Mouse (Mus musculus): ENCODE measurements around the gene Krtap5-1. TPM values are rescaled to one million over a fixed set of nuclear protein-coding genes. Genes with fewer than 3 reads are reported as not detected.
"Not testable (repeated sequence)": the region's sequence is repeated elsewhere in the genome, so short reads cannot be mapped to it uniquely, and the experiment has no call there.

Krtap5-1 gene
- polyA plus RNA-seq (2015; fragmentation: Nextera tagmentation; extraction: Ambion mirVana) = not detected in 2 replicates

DNA sequence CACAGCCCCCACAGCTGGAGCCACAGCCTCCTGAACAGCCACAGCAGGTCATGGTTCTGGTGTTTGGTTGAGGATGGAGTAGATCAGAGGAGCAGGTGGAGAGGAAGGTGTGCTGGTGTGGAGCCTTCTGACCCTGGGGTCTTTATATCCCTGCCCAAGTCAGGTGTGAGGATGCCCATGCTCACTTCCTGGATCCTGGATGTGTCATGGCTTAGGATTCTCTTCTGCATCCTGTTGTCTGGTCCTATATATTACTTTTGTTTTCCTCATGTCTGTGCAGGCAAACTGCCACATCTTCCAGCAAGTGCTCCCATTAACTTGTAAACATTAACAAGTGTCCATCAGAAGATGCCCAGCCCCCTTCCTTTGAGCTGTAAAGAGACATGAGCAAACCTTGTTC lies at the start of gene Krtap5-1:
Krtap5-1 (minus strand) TSS at position 101 of the 400 bp plus-strand sequence.
- H3K4me3 ChIP-seq (ENCODE audit: low read length); H3K27me3 ChIP-seq (ENCODE audit: insufficient read depth, low read length); H3K9ac ChIP-seq (replicated peaks; ENCODE audit: low read length); H3K9me3 ChIP-seq (ENCODE audit: low read length); H3K27ac ChIP-seq (ENCODE audit: low read length); ATAC-seq (ENCODE audit: low FRiP score, low TSS enrichment); H3K4me1 ChIP-seq (ENCODE audit: insufficient read depth, low read length); H3K4me2 ChIP-seq (replicated peaks; ENCODE audit: low read depth, low read length); H3K36me3 ChIP-seq (ENCODE audit: insufficient read depth, low read length): not testable (repeated sequence)

DNA sequence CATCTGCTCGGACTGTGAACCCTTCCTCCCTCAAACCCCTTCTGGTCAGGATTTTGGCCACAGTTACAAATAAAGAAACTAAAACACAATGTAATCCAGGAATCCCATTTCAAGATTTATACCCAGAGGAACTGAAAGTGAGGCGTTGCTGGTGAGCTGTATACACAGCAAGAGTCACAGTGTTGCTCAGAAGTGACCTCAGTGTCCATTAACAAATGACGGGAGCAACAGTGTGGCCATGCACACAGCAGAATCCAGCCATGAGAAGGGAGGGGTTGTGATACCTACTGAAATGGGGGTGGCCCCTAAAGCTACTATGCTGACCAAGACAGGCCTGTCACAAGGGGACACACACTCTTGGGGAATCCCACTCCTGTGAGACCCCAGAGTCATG lies 45.3 kb upstream of the Krtap5-1 start:
- Histone ChIP-seq H3K36me3 (ENCODE audit: insufficient read depth, low read length) (no peaks in the 10 kb centered on the region), H3K27ac (ENCODE audit: low read length) (no peak overlapping the region; the same call in 1 of the 2 replicates), H3K4me2 (replicated peaks; ENCODE audit: low read depth, low read length) (no peak overlapping the region), H3K9me3 (ENCODE audit: low read length) (no peaks in the 10 kb centered on the region), H3K27me3 (ENCODE audit: insufficient read depth, low read length) (no peaks in the 10 kb centered on the region), H3K4me3 (ENCODE audit: low read length) (no peak overlapping the region), H3K9ac (replicated peaks; ENCODE audit: low read length) (no peak overlapping the region), H3K4me1 (ENCODE audit: insufficient read depth, low read length) (peaks cover 13% of the 10 kb centered on the region; the same call in 1 of the 2 replicates)
- 54% methylated on average over 3 of the region's 3 CpGs for WGBS
- ATAC-seq (ENCODE audit: low FRiP score, low TSS enrichment) = no peak

- Histone ChIP-seq H3K27ac (ENCODE audit: low read length) (no peak overlapping the region; the same call in 1 of the 2 replicates), H3K9ac (replicated peaks; ENCODE audit: low read length) (no peak overlapping the region), H3K4me3 (ENCODE audit: low read length) (no peak overlapping the region), H3K36me3 (ENCODE audit: insufficient read depth, low read length) (no peaks in the 10 kb centered on the region), H3K4me1 (ENCODE audit: insufficient read depth, low read length) (peaks cover 13% of the 10 kb centered on the region; the same call in 1 of the 2 replicates), H3K9me3 (ENCODE audit: low read length) (no peaks in the 10 kb centered on the region), H3K4me2 (replicated peaks; ENCODE audit: low read depth, low read length) (no peak overlapping the region), H3K27me3 (ENCODE audit: insufficient read depth, low read length) (no peaks in the 10 kb centered on the region)
- 57% methylated on average over 10 of the region's 10 CpGs for WGBS
- ATAC-seq (ENCODE audit: low FRiP score, low TSS enrichment) = no peak
Observed at GRCm38 (mm10) chr7:142341564-142342246, 44.8 kb upstream of the Krtap5-1 start.

- Histone ChIP-seq H3K4me1 (ENCODE audit: insufficient read depth, low read length) (peaks cover 13% of the 10 kb centered on the region; the same call in 1 of the 2 replicates), H3K36me3 (ENCODE audit: insufficient read depth, low read length) (no peaks in the 10 kb centered on the region), H3K9me3 (ENCODE audit: low read length) (no peaks in the 10 kb centered on the region), H3K27ac (ENCODE audit: low read length) (no peak overlapping the region), H3K9ac (replicated peaks; ENCODE audit: low read length) (no peak overlapping the region), H3K4me3 (ENCODE audit: low read length) (no peak overlapping the region), H3K4me2 (replicated peaks; ENCODE audit: low read depth, low read length) (no peak overlapping the region), H3K27me3 (ENCODE audit: insufficient read depth, low read length) (no peaks in the 10 kb centered on the region)
- WGBS = 43% methylated on average over 10 of the region's 10 CpGs
- peak; percentile 47; the same call in 1 of the 2 replicates for ATAC-seq (ENCODE audit: low FRiP score, low TSS enrichment)
Observed at GRCm38 (mm10) chr7:142340269-142340970, 43.5 kb upstream of the Krtap5-1 start.

DNA sequence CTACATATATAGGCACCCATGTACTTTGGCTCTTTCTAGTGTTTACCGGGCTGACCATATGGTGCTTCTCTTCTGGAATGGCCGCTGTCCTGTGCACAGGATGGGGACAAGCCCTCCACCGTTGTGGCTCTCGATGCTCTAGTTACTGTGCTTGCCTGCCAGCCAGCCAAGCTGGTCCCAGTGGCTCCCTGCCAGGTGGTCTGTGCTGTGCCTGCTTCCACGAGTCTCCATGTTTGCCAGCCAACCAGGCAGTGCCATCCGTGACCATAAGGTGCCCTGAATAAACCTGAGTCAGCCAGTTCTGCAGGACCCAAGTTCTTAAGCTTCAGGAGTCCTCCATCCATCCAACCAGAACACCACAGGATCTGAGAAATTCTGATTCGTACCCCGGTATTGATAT lies 38.2 kb upstream of the Krtap5-1 start:
- peaks cover 4% of the 10 kb centered on the region for H3K4me1 ChIP-seq (ENCODE audit: insufficient read depth, low read length)
- no peak overlapping the region for H3K4me2 ChIP-seq (replicated peaks; ENCODE audit: low read depth, low read length)
- WGBS = 82% methylated on average over 8 of the region's 8 CpGs
- H3K27me3 ChIP-seq (ENCODE audit: insufficient read depth, low read length) = no peaks in the 10 kb centered on the region
- H3K27ac ChIP-seq (ENCODE audit: low read length) = no peak overlapping the region
- H3K36me3 ChIP-seq (ENCODE audit: insufficient read depth, low read length) = no peaks in the 10 kb centered on the region
- H3K9ac ChIP-seq (replicated peaks; ENCODE audit: low read length) = no peak overlapping the region
- no peak overlapping the region for H3K4me3 ChIP-seq (ENCODE audit: low read length)
- H3K9me3 ChIP-seq (ENCODE audit: low read length) = no peaks in the 10 kb centered on the region
- ATAC-seq (ENCODE audit: low FRiP score, low TSS enrichment) = no peak

- Histone ChIP-seq H3K27ac (ENCODE audit: low read length) (no peak overlapping the region), H3K9ac (replicated peaks; ENCODE audit: low read length) (no peak overlapping the region)
- ATAC-seq (ENCODE audit: low FRiP score, low TSS enrichment) = peak; percentile 75
Observed at GRCm38 (mm10) chr7:142334246-142334645, 37.3 kb upstream of the Krtap5-1 start.

DNA sequence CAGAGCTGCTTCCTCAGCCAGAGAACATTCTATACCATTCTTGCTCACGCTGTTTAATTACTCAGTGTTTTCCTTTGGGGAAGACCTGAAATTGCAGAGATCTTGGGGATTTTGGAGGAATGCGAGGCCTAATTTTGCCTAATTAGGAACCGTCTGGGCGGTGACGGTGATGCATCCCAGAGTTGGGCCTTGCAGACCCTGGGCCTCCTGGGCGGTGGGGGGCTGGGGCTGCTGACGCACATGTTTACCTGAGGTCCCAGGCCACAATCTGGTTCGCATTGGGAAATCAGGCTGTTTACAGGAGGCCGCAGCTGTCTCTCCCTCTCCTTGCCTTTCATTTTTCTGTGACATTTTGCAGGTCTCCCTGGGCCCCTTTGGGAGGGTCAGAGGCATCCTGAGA lies 35.8 kb upstream of the Krtap5-1 start:
- not testable (repeated sequence) for H3K27me3 ChIP-seq (ENCODE audit: insufficient read depth, low read length); H3K36me3 ChIP-seq (ENCODE audit: insufficient read depth, low read length); H3K9me3 ChIP-seq (ENCODE audit: low read length); H3K9ac ChIP-seq (replicated peaks; ENCODE audit: low read length); H3K27ac ChIP-seq (ENCODE audit: low read length); H3K4me2 ChIP-seq (replicated peaks; ENCODE audit: low read depth, low read length); H3K4me3 ChIP-seq (ENCODE audit: low read length); ATAC-seq (ENCODE audit: low FRiP score, low TSS enrichment)
- WGBS = 97% methylated on average over 3 of the region's 9 CpGs
- peaks cover 15% of the 10 kb centered on the region for H3K4me1 ChIP-seq (ENCODE audit: insufficient read depth, low read length)

More at GRCm38 (mm10) chr7:142334246-142334645, 37.3 kb upstream of the Krtap5-1 start:
- H3K9me3 ChIP-seq (ENCODE audit: low read length) = no peaks in the 10 kb centered on the region
- no peak overlapping the region for H3K4me2 ChIP-seq (replicated peaks; ENCODE audit: low read depth, low read length)
- no peak overlapping the region for H3K4me3 ChIP-seq (ENCODE audit: low read length)
- 2% methylated on average over 3 of the region's 3 CpGs for WGBS
- no peaks in the 10 kb centered on the region for H3K27me3 ChIP-seq (ENCODE audit: insufficient read depth, low read length)
- H3K36me3 ChIP-seq (ENCODE audit: insufficient read depth, low read length) = no peaks in the 10 kb centered on the region
- peaks cover 12% of the 10 kb centered on the region for H3K4me1 ChIP-seq (ENCODE audit: insufficient read depth, low read length)

- WGBS = 83% methylated on average over 4 of the region's 4 CpGs
- H3K9ac ChIP-seq (replicated peaks; ENCODE audit: low read length) = no peak overlapping the region
Observed at GRCm38 (mm10) chr7:142331281-142331680, 34.4 kb upstream of the Krtap5-1 start.

DNA sequence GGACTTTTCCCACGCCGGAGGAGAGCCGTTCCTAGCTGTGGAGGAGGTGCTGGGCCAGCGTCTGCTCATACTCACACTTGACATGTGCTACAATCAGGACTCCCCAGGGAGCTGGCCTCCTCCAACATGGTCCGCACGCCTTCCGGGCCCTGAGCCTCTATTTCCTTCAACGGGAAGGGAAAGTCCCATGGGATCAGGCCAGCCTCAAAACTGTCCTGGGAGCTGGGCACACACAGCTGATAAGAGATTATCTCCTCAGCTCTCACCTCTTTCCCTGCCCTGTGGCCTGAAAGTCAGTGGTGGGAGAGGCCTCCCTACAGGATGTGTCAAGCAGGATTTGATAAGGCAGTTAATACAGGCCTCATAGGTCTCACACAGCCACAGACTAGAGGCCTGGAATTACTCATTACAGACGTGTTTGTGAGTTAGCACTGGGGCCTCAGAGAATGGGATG lies 33.4 kb upstream of the Krtap5-1 start:
- ATAC-seq (ENCODE audit: low FRiP score, low TSS enrichment) = peak; percentile 74
- H3K27me3 ChIP-seq (ENCODE audit: insufficient read depth, low read length) = no peaks in the 10 kb centered on the region
- H3K4me3 ChIP-seq (ENCODE audit: low read length) = no peak overlapping the region
- H3K4me2 ChIP-seq (replicated peaks; ENCODE audit: low read depth, low read length) = no peak overlapping the region
- peak overlapping the region; percentile 32; the same call in 1 of the 2 replicates for H3K9ac ChIP-seq (replicated peaks; ENCODE audit: low read length)
- H3K36me3 ChIP-seq (ENCODE audit: insufficient read depth, low read length) = no peaks in the 10 kb centered on the region
- H3K9me3 ChIP-seq (ENCODE audit: low read length) = no peaks in the 10 kb centered on the region
- 28% methylated on average over 9 of the region's 9 CpGs for WGBS
- peak overlapping the region; percentile 48; the same call in 1 of the 2 replicates for H3K27ac ChIP-seq (ENCODE audit: low read length)
- peaks cover 15% of the 10 kb centered on the region for H3K4me1 ChIP-seq (ENCODE audit: insufficient read depth, low read length)

More at GRCm38 (mm10) chr7:142331281-142331680, 34.4 kb upstream of the Krtap5-1 start:
- Histone ChIP-seq H3K27ac (ENCODE audit: low read length) (no peak overlapping the region), H3K9me3 (ENCODE audit: low read length) (no peaks in the 10 kb centered on the region), H3K4me1 (ENCODE audit: insufficient read depth, low read length) (peaks cover 15% of the 10 kb centered on the region), H3K36me3 (ENCODE audit: insufficient read depth, low read length) (no peaks in the 10 kb centered on the region), H3K4me2 (replicated peaks; ENCODE audit: low read depth, low read length) (no peak overlapping the region), H3K27me3 (ENCODE audit: insufficient read depth, low read length) (no peaks in the 10 kb centered on the region), H3K4me3 (ENCODE audit: low read length) (no peak overlapping the region)
- no peak for ATAC-seq (ENCODE audit: low FRiP score, low TSS enrichment)

DNA sequence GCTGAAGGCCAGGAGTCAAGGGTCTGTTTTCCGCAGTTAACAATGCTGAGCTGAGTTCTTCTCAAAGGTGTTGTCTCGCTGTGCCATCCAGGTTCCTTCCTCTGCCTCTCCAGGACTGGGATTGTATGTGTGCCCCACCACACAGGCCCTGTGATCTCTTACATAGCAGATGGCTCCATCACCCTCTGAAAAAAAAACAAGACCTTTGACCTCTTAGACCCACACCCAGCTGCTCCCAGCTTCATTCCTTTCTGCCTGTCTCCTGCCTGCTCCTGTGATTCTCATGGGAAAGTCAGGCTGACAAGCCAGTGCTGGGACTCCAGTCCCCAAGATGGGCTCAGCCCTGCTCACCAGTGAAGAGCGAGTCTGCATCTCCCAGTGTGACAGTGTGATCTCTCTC lies 31.6 kb upstream of the Krtap5-1 start:
- 50% methylated on average over 3 of the region's 3 CpGs for WGBS
- no peak for ATAC-seq (ENCODE audit: low FRiP score, low TSS enrichment)
- Histone ChIP-seq H3K27ac (ENCODE audit: low read length) (no peak overlapping the region), H3K4me2 (replicated peaks; ENCODE audit: low read depth, low read length) (no peak overlapping the region), H3K4me3 (ENCODE audit: low read length) (no peak overlapping the region), H3K36me3 (ENCODE audit: insufficient read depth, low read length) (no peaks in the 10 kb centered on the region), H3K4me1 (ENCODE audit: insufficient read depth, low read length) (peaks cover 15% of the 10 kb centered on the region), H3K9ac (replicated peaks; ENCODE audit: low read length) (no peak overlapping the region), H3K9me3 (ENCODE audit: low read length) (no peaks in the 10 kb centered on the region), H3K27me3 (ENCODE audit: insufficient read depth, low read length) (no peaks in the 10 kb centered on the region)

Data from kidney, embryonic 16.5 days (tissue).